Mouse (Mus musculus): ENCODE measurements around the gene Rap1gap2. TPM values are rescaled to one million over a fixed set of nuclear protein-coding genes. Genes with fewer than 3 reads are reported as not detected.

Rap1gap2 gene
- polyA plus RNA-seq, 1 experiment from 2014 or later = 0.35 TPM

DNA sequence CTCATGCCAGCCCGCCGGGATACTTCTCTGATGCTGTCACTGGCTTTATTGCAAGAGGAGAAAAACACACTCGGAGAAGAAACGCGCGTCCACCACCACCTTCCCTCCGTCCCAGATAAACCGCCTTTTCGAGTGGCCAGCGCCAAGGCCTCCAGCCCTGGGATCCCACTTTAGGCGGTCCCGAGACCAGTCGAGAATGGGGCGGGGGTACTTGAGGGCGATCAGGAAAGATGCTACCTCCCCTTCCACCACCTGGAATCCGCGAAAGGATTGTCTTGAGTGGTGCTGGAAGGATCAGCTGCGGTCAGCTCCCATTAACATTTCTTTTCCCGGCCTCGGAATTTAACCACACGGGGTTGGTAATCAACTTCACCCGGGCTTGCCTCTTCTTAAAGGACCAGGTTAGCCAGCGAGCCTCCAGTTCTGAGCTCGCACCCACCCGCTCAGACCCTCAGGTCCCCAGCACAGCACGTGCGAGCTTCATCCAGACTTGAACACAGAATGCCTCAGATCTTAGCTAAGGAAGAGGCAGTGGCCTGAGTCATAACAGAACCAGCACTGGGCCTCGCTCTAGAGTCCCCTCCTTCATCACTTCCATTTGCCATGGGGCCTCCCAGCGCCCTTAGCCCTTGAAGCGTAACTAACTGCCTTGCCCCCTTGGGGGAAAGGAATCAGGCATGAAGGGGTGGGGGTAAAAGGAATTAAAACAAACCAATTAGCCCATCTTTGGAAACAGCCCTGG lies 87.3 kb downstream of the Rap1gap2 start:
- 2% methylated on average over 30 of the region's 30 CpGs for WGBS
- Histone ChIP-seq H3K4me3 (ENCODE audit: low read depth, low read length) (peak overlapping the region; percentile 53), H3K36me3 (ENCODE audit: control insufficient read depth, insufficient read depth, low read length) (no peaks in the 10 kb centered on the region; the same call in 1 of the 2 replicates), H3K27ac (replicated peaks; ENCODE audit: low read depth, low read length) (no peak overlapping the region), H3K9me3 (ENCODE audit: control insufficient read depth, low read length) (no peaks in the 10 kb centered on the region), H3K4me2 (ENCODE audit: low read depth, severe bottlenecking) (peak overlapping the region; percentile 97), H3K4me1 (ENCODE audit: control insufficient read depth, insufficient read depth, low read length) (peaks cover 9% of the 10 kb centered on the region; the same call in 1 of the 2 replicates), H3K9ac (ENCODE audit: low read length) (no peak overlapping the region), H3K27me3 (ENCODE audit: control insufficient read depth, insufficient read depth, low read length) (peaks cover 36% of the 10 kb centered on the region)
- DNase-seq (ENCODE audit: low spot score) (no peak), ATAC-seq (ENCODE audit: insufficient number of reproducible peaks, low FRiP score, low TSS enrichment, low read depth) (no peak)

DNA sequence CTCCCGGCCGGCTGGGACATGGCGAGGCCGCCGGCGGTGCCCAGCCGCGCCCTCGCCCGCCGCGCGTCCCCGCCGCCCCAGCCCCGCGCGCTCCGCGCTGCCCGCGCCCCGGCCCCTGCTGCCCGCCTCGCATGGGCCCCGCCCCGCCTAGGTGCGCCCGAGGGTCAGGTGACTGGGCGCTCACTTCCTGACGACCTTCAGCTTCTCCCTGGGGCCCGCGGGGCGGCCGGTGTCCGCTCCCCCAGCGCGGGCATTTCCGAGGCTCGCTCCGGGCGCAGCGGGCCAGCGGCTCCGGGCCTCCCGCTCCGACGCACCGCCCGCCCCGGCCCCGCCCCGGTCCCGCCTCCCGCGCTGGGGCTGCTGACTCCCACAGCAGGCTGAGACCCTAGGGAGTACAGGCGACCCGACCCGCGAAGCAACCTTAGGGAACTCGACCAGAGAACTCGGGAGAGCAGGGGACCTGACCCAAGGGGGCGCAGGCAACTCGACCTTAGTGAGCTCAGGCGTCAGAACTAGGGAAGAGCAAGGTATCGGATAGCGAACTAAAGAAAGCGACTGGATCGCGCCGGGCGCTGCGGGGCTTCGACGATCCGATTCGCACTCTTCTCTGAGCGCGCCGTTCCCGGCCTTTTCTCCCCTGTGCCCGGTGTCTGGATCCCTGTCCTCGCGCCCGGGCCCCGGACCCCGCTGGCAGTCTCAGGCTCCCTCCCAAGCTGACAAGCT lies 88.1 kb downstream of the Rap1gap2 start:
- DNase-seq (ENCODE audit: low spot score) (peak; percentile 75), ATAC-seq (ENCODE audit: insufficient number of reproducible peaks, low FRiP score, low TSS enrichment, low read depth) (peak; percentile 54; the same call in 1 of the 2 replicates)
- H3K9ac ChIP-seq (ENCODE audit: low read length) = peak overlapping the region; percentile 60
- peak overlapping the region; percentile 97 for H3K4me2 ChIP-seq (ENCODE audit: low read depth, severe bottlenecking)
- no peak overlapping the region for H3K27ac ChIP-seq (replicated peaks; ENCODE audit: low read depth, low read length)
- H3K27me3 ChIP-seq (ENCODE audit: control insufficient read depth, insufficient read depth, low read length) = peaks cover 34% of the 10 kb centered on the region
- H3K4me3 ChIP-seq (ENCODE audit: low read depth, low read length) = peak overlapping the region; percentile 53
- H3K36me3 ChIP-seq (ENCODE audit: control insufficient read depth, insufficient read depth, low read length) = no peaks in the 10 kb centered on the region; the same call in 1 of the 2 replicates
- H3K4me1 ChIP-seq (ENCODE audit: control insufficient read depth, insufficient read depth, low read length) = peaks cover 9% of the 10 kb centered on the region; the same call in 1 of the 2 replicates
- no peaks in the 10 kb centered on the region for H3K9me3 ChIP-seq (ENCODE audit: control insufficient read depth, low read length)
- under 1% methylated on average over 78 of the region's 87 CpGs for WGBS

DNA sequence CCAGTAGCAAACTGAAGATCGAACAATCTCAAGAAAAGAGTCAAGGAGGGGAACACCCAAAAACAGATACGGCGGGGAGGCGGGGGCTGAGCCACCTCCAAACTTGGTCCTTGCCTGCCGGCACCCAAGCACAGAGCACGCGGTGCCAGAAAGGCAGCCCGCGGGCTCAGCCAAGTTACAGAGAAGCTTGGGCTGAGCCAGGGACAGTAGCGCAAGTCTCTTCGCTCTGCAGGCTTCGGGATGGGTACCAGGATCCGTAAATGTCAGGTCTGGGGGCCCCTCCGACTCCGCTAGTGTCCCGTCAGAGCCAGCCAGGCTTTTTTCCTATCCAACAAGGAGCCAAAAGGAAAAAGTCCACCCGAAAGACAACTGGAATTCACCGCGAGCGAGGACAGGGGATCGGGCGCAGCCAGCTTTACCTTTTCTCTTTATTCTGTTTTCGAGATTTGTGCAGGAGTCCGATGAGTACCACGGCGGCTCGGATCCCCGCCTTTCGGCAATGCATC lies 88.7 kb downstream of the Rap1gap2 start:
- no peak overlapping the region for H3K27ac ChIP-seq (replicated peaks; ENCODE audit: low read depth, low read length)
- peaks cover 9% of the 10 kb centered on the region; the same call in 1 of the 2 replicates for H3K4me1 ChIP-seq (ENCODE audit: control insufficient read depth, insufficient read depth, low read length)
- H3K36me3 ChIP-seq (ENCODE audit: control insufficient read depth, insufficient read depth, low read length) = no peaks in the 10 kb centered on the region; the same call in 1 of the 2 replicates
- no peak for ATAC-seq (ENCODE audit: insufficient number of reproducible peaks, low FRiP score, low TSS enrichment, low read depth)
- under 1% methylated on average over 29 of the region's 29 CpGs for WGBS
- peak; percentile 59 for DNase-seq (ENCODE audit: low spot score)
- peaks cover 34% of the 10 kb centered on the region for H3K27me3 ChIP-seq (ENCODE audit: control insufficient read depth, insufficient read depth, low read length)
- H3K4me3 ChIP-seq (ENCODE audit: low read depth, low read length) = peak overlapping the region; percentile 53
- H3K9me3 ChIP-seq (ENCODE audit: control insufficient read depth, low read length) = no peaks in the 10 kb centered on the region
- H3K4me2 ChIP-seq (ENCODE audit: low read depth, severe bottlenecking) = peak overlapping the region; percentile 97
- peak overlapping the region; percentile 60 for H3K9ac ChIP-seq (ENCODE audit: low read length)

DNA sequence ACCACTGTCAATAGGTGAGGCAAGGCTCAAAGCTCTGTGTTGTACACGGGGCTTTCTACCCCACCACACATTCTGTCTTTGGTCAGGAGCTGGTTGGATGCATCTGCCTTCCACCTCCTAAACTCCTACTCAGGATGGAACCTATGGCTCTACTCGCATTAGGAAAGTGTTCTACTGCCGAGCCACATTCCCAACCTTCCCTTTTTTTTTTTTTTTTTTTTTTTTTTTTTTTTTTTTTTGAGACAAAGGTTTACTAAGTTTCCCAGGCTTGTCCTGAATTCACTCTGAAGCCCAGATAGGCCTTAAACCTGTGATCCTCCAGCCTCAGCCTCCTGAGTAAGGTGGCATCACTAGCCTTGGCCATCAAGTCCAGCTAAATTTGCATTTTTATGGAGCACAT lies 90.5 kb downstream of the Rap1gap2 start:
- no peaks in the 10 kb centered on the region; the same call in 1 of the 2 replicates for H3K36me3 ChIP-seq (ENCODE audit: control insufficient read depth, insufficient read depth, low read length)
- no peak overlapping the region for H3K4me2 ChIP-seq (ENCODE audit: low read depth, severe bottlenecking)
- H3K27me3 ChIP-seq (ENCODE audit: control insufficient read depth, insufficient read depth, low read length) = peaks cover 34% of the 10 kb centered on the region
- no peaks in the 10 kb centered on the region for H3K9me3 ChIP-seq (ENCODE audit: control insufficient read depth, low read length)
- no peak for DNase-seq (ENCODE audit: low spot score)
- H3K4me1 ChIP-seq (ENCODE audit: control insufficient read depth, insufficient read depth, low read length) = 0 out of 2 replicates have a peak, but pooled peaks cover 5% of the 10 kb centered on the region
- no peak overlapping the region for H3K9ac ChIP-seq (ENCODE audit: low read length)
- H3K4me3 ChIP-seq (ENCODE audit: low read depth, low read length) = no peak overlapping the region
- H3K27ac ChIP-seq (replicated peaks; ENCODE audit: low read depth, low read length) = no peak overlapping the region
- WGBS = 82% methylated on average over 3 of the region's 3 CpGs
- ATAC-seq (ENCODE audit: insufficient number of reproducible peaks, low FRiP score, low TSS enrichment, low read depth) = no peak

DNA sequence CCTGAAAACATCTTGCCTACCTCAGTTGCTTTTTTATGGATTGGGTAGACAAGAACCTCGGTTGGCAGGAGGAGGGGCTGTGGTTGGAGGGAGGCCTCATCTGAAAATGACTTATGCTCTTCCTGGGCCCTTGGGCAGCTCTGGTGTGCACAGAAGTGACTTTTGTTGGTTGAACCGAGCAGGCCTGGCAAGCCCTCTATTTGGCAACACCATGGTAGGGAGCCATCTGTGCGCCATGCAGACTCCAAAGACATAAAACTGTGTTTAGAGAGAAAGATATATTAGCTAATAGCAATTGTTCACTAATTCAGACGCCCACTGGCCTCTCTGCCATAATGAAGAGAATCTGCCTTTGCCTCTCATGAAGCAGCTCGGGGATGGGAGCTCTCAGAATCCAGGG lies 94.6 kb downstream of the Rap1gap2 start:
- WGBS = 69% methylated on average over 5 of the region's 5 CpGs
- H3K9ac ChIP-seq (ENCODE audit: low read length) = no peak overlapping the region
- peaks cover 2% of the 10 kb centered on the region; the same call in 1 of the 2 replicates for H3K27me3 ChIP-seq (ENCODE audit: control insufficient read depth, insufficient read depth, low read length)
- no peak overlapping the region for H3K4me2 ChIP-seq (ENCODE audit: low read depth, severe bottlenecking)
- H3K36me3 ChIP-seq (ENCODE audit: control insufficient read depth, insufficient read depth, low read length) = no peaks in the 10 kb centered on the region; the same call in 1 of the 2 replicates
- no peak overlapping the region for H3K4me3 ChIP-seq (ENCODE audit: low read depth, low read length)
- no peak for ATAC-seq (ENCODE audit: insufficient number of reproducible peaks, low FRiP score, low TSS enrichment, low read depth)
- no peak overlapping the region for H3K27ac ChIP-seq (replicated peaks; ENCODE audit: low read depth, low read length)
- H3K4me1 ChIP-seq (ENCODE audit: control insufficient read depth, insufficient read depth, low read length) = no peaks in the 10 kb centered on the region
- DNase-seq (ENCODE audit: low spot score) = no peak
- H3K9me3 ChIP-seq (ENCODE audit: control insufficient read depth, low read length) = no peaks in the 10 kb centered on the region

DNA sequence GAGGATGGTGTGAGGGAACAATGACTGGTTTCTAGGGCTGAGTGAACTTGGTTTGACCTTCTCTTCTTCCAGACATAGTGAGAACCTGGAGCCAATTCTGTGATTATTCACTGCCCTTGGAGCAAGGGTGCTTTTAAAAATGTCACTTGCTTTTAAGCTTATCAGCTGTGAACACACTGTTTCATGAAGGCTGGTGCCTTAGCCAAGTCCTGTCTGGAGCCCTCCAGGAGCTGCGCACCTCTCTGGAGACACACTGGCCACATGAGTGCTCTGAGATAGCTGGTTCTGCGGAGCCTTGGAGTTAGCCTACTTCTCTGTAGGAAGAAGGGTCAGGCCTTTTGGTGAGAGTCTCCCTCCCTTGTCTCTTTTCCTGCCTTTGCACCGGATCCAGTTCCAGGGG lies 95.7 kb downstream of the Rap1gap2 start:
- Histone ChIP-seq H3K4me2 (ENCODE audit: low read depth, severe bottlenecking) (no peak overlapping the region), H3K4me3 (ENCODE audit: low read depth, low read length) (no peak overlapping the region), H3K9me3 (ENCODE audit: control insufficient read depth, low read length) (no peaks in the 10 kb centered on the region), H3K9ac (ENCODE audit: low read length) (no peak overlapping the region), H3K36me3 (ENCODE audit: control insufficient read depth, insufficient read depth, low read length) (no peaks in the 10 kb centered on the region; the same call in 1 of the 2 replicates), H3K4me1 (ENCODE audit: control insufficient read depth, insufficient read depth, low read length) (no peaks in the 10 kb centered on the region), H3K27me3 (ENCODE audit: control insufficient read depth, insufficient read depth, low read length) (no peaks in the 10 kb centered on the region), H3K27ac (replicated peaks; ENCODE audit: low read depth, low read length) (no peak overlapping the region)
- 81% methylated on average over 3 of the region's 3 CpGs for WGBS
- ATAC-seq (ENCODE audit: insufficient number of reproducible peaks, low FRiP score, low TSS enrichment, low read depth) = no peak
- no peak for DNase-seq (ENCODE audit: low spot score)

DNA sequence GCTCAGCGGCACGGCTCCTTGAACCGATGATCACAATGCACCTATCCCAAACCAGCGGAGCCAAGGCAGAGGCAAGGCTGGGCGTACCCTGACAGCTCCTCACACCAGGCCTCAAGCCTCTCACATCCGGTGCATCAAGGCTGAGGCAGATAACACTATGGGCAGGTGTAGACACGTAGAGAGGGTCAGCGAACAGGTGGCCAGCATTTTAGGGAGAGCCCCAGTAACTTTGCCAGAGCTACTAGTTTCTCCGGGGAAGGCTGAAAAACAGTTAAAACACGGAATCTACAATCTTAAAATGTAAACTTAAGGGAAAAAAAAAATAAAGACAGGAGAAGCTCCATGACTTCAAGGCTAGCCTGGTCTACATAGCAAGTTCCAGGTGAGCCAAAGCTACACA lies 98.1 kb downstream of the Rap1gap2 start:
- WGBS = 85% methylated on average over 10 of the region's 10 CpGs

DNA sequence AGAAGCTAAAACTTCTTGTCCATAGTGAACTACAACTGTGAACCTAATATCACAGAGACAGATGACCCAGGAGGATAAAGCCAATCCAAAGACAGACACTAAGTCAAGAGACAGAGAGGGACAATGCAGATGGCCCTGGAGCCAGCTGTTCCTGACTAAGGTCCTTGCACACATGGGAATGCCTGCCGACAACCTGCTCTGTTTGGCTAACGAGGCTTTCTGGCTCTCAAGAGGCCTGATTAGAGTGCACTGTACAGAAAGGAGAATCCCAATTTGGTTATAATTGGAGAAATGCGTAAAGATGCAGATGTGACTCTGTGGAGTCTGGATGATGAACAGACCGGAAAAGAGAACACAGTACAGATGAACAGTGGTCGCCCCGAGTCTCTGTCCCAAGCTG lies 104.4 kb downstream of the Rap1gap2 start:
- no peak overlapping the region for H3K9ac ChIP-seq (ENCODE audit: low read length)
- H3K27me3 ChIP-seq (ENCODE audit: control insufficient read depth, insufficient read depth, low read length) = no peaks in the 10 kb centered on the region
- no peak overlapping the region for H3K27ac ChIP-seq (replicated peaks; ENCODE audit: low read depth, low read length)
- 74% methylated on average over 6 of the region's 6 CpGs for WGBS
- DNase-seq (ENCODE audit: low spot score) = no peak
- no peak for ATAC-seq (ENCODE audit: insufficient number of reproducible peaks, low FRiP score, low TSS enrichment, low read depth)
- no peak overlapping the region for H3K4me3 ChIP-seq (ENCODE audit: low read depth, low read length)
- no peaks in the 10 kb centered on the region; the same call in 1 of the 2 replicates for H3K9me3 ChIP-seq (ENCODE audit: control insufficient read depth, low read length)
- H3K4me2 ChIP-seq (ENCODE audit: low read depth, severe bottlenecking) = no peak overlapping the region
- H3K36me3 ChIP-seq (ENCODE audit: control insufficient read depth, insufficient read depth, low read length) = no peaks in the 10 kb centered on the region
- H3K4me1 ChIP-seq (ENCODE audit: control insufficient read depth, insufficient read depth, low read length) = no peaks in the 10 kb centered on the region

More for the DNA sequence above, 98.1 kb downstream of the Rap1gap2 start:
- no peaks in the 10 kb centered on the region for H3K4me1 ChIP-seq (ENCODE audit: control insufficient read depth, insufficient read depth, low read length)
- no peaks in the 10 kb centered on the region for H3K9me3 ChIP-seq (ENCODE audit: control insufficient read depth, low read length)
- no peaks in the 10 kb centered on the region for H3K36me3 ChIP-seq (ENCODE audit: control insufficient read depth, insufficient read depth, low read length)
- no peak overlapping the region for H3K27ac ChIP-seq (replicated peaks; ENCODE audit: low read depth, low read length)
- H3K4me3 ChIP-seq (ENCODE audit: low read depth, low read length) = no peak overlapping the region
- DNase-seq (ENCODE audit: low spot score) (no peak), ATAC-seq (ENCODE audit: insufficient number of reproducible peaks, low FRiP score, low TSS enrichment, low read depth) (no peak)
- H3K27me3 ChIP-seq (ENCODE audit: control insufficient read depth, insufficient read depth, low read length) = no peaks in the 10 kb centered on the region
- H3K9ac ChIP-seq (ENCODE audit: low read length) = no peak overlapping the region
- no peak overlapping the region for H3K4me2 ChIP-seq (ENCODE audit: low read depth, severe bottlenecking)
